31 mouse cellular contexts compared by ENCODE assay signal in the genomic region with DNA sequence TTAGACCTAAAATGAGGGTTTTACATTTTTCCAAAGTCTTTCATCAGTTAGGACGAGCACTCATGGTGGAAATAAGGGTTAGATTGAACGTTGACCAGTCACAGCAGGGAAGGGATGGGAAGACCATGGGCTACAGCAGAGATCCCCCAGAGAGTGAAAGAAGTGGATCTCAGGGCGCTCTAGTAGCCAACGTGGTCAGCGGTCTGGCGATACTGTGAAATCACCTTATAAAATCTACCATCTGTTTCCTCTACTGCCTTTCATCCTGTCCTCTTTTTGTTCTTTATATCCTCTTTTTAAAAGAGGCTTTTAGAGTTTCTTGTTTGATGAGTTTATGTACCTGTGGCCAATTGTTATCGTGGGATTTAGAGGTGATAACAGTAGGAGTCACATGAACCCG. TPM values are rescaled to one million over a fixed set of nuclear protein-coding genes. Genes with fewer than 3 reads are reported as not detected.
DNase-seq lines count a peak whose midpoint lies in the region; ATAC-seq and TF ChIP-seq lines count a peak whose summit lies in the region.
"Had no signal": no experiment of that assay in that cellular context is flagged by ENCODE, and none has a peak within 500 bp of the region (broad histone marks: within the 10 kb centered on the region; RNA-seq: fewer than 3 reads in every experiment).

No protein-coding gene starts in this region.

- no peak overlapping the region for H3K27ac ChIP-seq in liver, embryonic 13.5 days
- H3K27ac ChIP-seq in left cerebral cortex, adult 2 months: no peak overlapping the region
- H3K27ac ChIP-seq: embryonic facial prominence, embryonic 15.5 days; forebrain, embryonic 12.5 days; hindbrain, embryonic 10.5 days; hindbrain, embryonic 15.5 days; layer of hippocampus, adult 2 months; limb, embryonic 10.5 days; limb, embryonic 15.5 days; neural tube, embryonic 15.5 days had no signal

- H3K9me3 ChIP-seq in liver, embryonic 13.5 days (replicated peaks): no peaks in the 10 kb centered on the region
- H3K9me3 ChIP-seq: embryonic facial prominence, embryonic 15.5 days; forebrain, embryonic 12.5 days; hindbrain, embryonic 10.5 days; hindbrain, embryonic 15.5 days; limb, embryonic 10.5 days; limb, embryonic 15.5 days; neural tube, embryonic 15.5 days had no signal

- no peaks in the 10 kb centered on the region for H3K36me3 ChIP-seq in liver, embryonic 13.5 days
- H3K36me3 ChIP-seq: embryonic facial prominence, embryonic 15.5 days; forebrain, embryonic 12.5 days; hindbrain, embryonic 10.5 days; hindbrain, embryonic 15.5 days; limb, embryonic 10.5 days; limb, embryonic 15.5 days; neural tube, embryonic 15.5 days had no signal

- H3K27me3 ChIP-seq in liver, embryonic 13.5 days: no peaks in the 10 kb centered on the region
- H3K27me3 ChIP-seq: CH12.LX; embryonic facial prominence, embryonic 15.5 days; forebrain, embryonic 12.5 days; hindbrain, embryonic 15.5 days; limb, embryonic 15.5 days; neural tube, embryonic 15.5 days had no signal

- peak overlapping the region; percentile 10 for H3K4me3 ChIP-seq in liver, embryonic 13.5 days (replicated peaks)
- no peak overlapping the region for H3K4me3 ChIP-seq in left cerebral cortex, adult 2 months
- H3K4me3 ChIP-seq: embryonic facial prominence, embryonic 15.5 days; forebrain, embryonic 12.5 days; hindbrain, embryonic 10.5 days; hindbrain, embryonic 15.5 days; layer of hippocampus, adult 2 months; limb, embryonic 10.5 days; limb, embryonic 15.5 days; neural tube, embryonic 15.5 days had no signal

- ATAC-seq in common myeloid progenitor, adult 5-6 weeks (replicated peaks; ENCODE audit: low read depth, poor library complexity, severe bottlenecking): peak; percentile 47; the same call in 1 of the 2 replicates
- ATAC-seq in liver, embryonic 13.5 days (ENCODE audit: low read depth): no peak
- peak; percentile 16; the same call in 1 of the 2 replicates for ATAC-seq in megakaryocyte, adult 5-6 weeks (ENCODE audit: poor library complexity, severe bottlenecking)
- ATAC-seq: activated CD4-positive, CD25-positive, alpha-beta regulatory T cell, adult 4 months; forebrain, postnatal 0 days; inflammation-experienced regulatory T-cells, adult 6 months had no signal

- intact Hi-C loops in left cerebral cortex, adult 2 months (cut with DNase I): no loop called here

- WGBS in liver, embryonic 13.5 days (ENCODE audit: insufficient replicate concordance): 28% methylated on average over 8 of the region's 8 CpGs

- peak overlapping the region; percentile 34 for H3K4me2 ChIP-seq in liver, embryonic 13.5 days
- H3K4me2 ChIP-seq: embryonic facial prominence, embryonic 15.5 days; forebrain, embryonic 12.5 days; hindbrain, embryonic 15.5 days; limb, embryonic 15.5 days; neural tube, embryonic 15.5 days had no signal

- no peak overlapping the region for H3K9ac ChIP-seq in liver, embryonic 13.5 days
- H3K9ac ChIP-seq: embryonic facial prominence, embryonic 15.5 days; forebrain, embryonic 12.5 days; forebrain, postnatal 0 days; hindbrain, embryonic 15.5 days; limb, embryonic 15.5 days; neural tube, embryonic 15.5 days had no signal

- TF ChIP-seq CTCF in left cerebral cortex, adult 2 months (IDR thresholded peaks at IDR 0.05): no peak

- peak; percentile 51 for DNase-seq in 416B (ENCODE audit: low read depth)
- no peak for DNase-seq in liver, embryonic 13.5 days
- no peak for DNase-seq in left cerebral cortex, adult 9 months (ENCODE audit: low spot score in 2 of 2)
- no peak for DNase-seq in left cerebral cortex, adult 2 months (ENCODE audit: extremely low spot score in 1 of 2, low spot score in 2 of 2)
- no peak for DNase-seq in testis, postnatal 10 days (ENCODE audit: low spot score)
- DNase-seq: adrenal gland, adult 2 months; cerebellum, adult 9-10 months; forebrain, postnatal 0 days; heart, postnatal 14 days; kidney, postnatal 36 days; lung, postnatal 4 days; midbrain, embryonic 14.5 days; retina, postnatal 1 day; right cerebral cortex, postnatal 14 days; thymus, adult 18-20 months; thymus, postnatal 25 days had no signal

- peaks cover 3% of the 10 kb centered on the region for H3K4me1 ChIP-seq in liver, embryonic 13.5 days (replicated peaks)
- H3K4me1 ChIP-seq: embryonic facial prominence, embryonic 15.5 days; forebrain, embryonic 12.5 days; hindbrain, embryonic 10.5 days; hindbrain, embryonic 15.5 days; limb, embryonic 10.5 days; limb, embryonic 15.5 days; neural tube, embryonic 15.5 days had no signal

RNA-seq across cellular contexts. Expression of a gene that starts 2.8 kb away (rescaled TPM):
- total RNA-seq in common myeloid progenitor, adult 5-6 weeks (2017): 0.15 and 0.37 TPM in 2 replicates
- 8.5 and 8.9 TPM in 2 replicates for polyA plus RNA-seq in liver, embryonic 13.5 days (2015; fragmentation: Nextera tagmentation; extraction: Ambion mirVana)
- 2.8 and 3.9 TPM in 2 replicates for total RNA-seq in megakaryocyte, adult 5-6 weeks (2015)
- total RNA-seq in megakaryocyte, adult 5-6 weeks (2017): 3.3 and 6.1 TPM in 2 replicates
- under 1 TPM; 0.23 to 0.25 TPM for total RNA-seq in left cerebral cortex, adult 2 months (2021)
- total RNA-seq: forebrain, postnatal 0 days; heart, postnatal 14 days; layer of hippocampus, adult 2 months had no signal
- polyA plus RNA-seq: activated CD4-positive, CD25-positive, alpha-beta regulatory T cell, adult 4 months; C2C12; forebrain, embryonic 12.5 days; hindbrain, embryonic 10.5 days; inflammation-experienced regulatory T-cells, adult 6 months; lung, embryonic 16.5 days; midbrain, embryonic 14.5 days had no signal

RNA-seq across cellular contexts. Expression of a gene that starts 32.0 kb away (rescaled TPM):
- total RNA-seq in common myeloid progenitor, adult 5-6 weeks (2017): 15.5 and 32.9 TPM in 2 replicates
- 7.0 TPM in 2 replicates for polyA plus RNA-seq in liver, embryonic 13.5 days (2015; fragmentation: Nextera tagmentation; extraction: Ambion mirVana)
- 9.0 and 10.6 TPM in 2 replicates for total RNA-seq in megakaryocyte, adult 5-6 weeks (2015)
- 8.7 and 19.2 TPM in 2 replicates for total RNA-seq in megakaryocyte, adult 5-6 weeks (2017)
- 10 to 100 TPM; 13.9 to 15.5 TPM for total RNA-seq in left cerebral cortex, adult 2 months (2021)

RNA-seq across cellular contexts. Expression of a gene that starts 32.0 kb away (rescaled TPM):
- total RNA-seq in common myeloid progenitor, adult 5-6 weeks (2017): 51.0 and 58.6 TPM in 2 replicates
- 14.7 and 14.8 TPM in 2 replicates for polyA plus RNA-seq in liver, embryonic 13.5 days (2015; fragmentation: Nextera tagmentation; extraction: Ambion mirVana)
- 29.8 and 37.1 TPM in 2 replicates for total RNA-seq in megakaryocyte, adult 5-6 weeks (2015)
- total RNA-seq in megakaryocyte, adult 5-6 weeks (2017): 19.2 and 29.5 TPM in 2 replicates
- total RNA-seq in left cerebral cortex, adult 2 months (2021): 1 to 10 TPM; 6.1 to 6.9 TPM
